Mouse (Mus musculus) neural tube, embryonic 13.5 days (tissue): ENCODE measurements around the gene Tctex1d1. TPM values are rescaled to one million over a fixed set of nuclear protein-coding genes. Genes with fewer than 3 reads are reported as not detected.

Experiments used
- ATAC-seq: fragments of 200-750 bp; cut with Nextera tagmentation; 2 replicates; pipeline ENCODE4 v1.8.0; 2017; ENCODE audit warnings: low read depth, mild to moderate bottlenecking, moderate TSS enrichment, moderate library complexity
- H3K27ac ChIP-seq: fragments of 300-500 bp; sonication (generic); replicated peaks from 2 replicates; pipeline ENCODE4 v1.5.1; 2015; ENCODE audit warnings: moderate library complexity, mild to moderate bottlenecking, inconsistent platforms
- H3K27me3 ChIP-seq: fragments of 300-500 bp; sonication (generic); 2 replicates; pipeline ENCODE4 v1.6.1; 2015; ENCODE audit warnings: mild to moderate bottlenecking, inconsistent platforms
- H3K36me3 ChIP-seq: fragments of 300-500 bp; sonication (generic); 2 replicates; pipeline ENCODE4 v1.6.1; 2015; ENCODE audit warnings: mild to moderate bottlenecking, inconsistent platforms
- H3K4me1 ChIP-seq: fragments of 300-500 bp; sonication (generic); replicated peaks from 2 replicates; pipeline ENCODE4 v1.6.1; 2015; ENCODE audit warnings: inconsistent platforms
- H3K4me2 ChIP-seq: fragments of 300-500 bp; sonication (generic); 2 replicates; pipeline ENCODE4 v1.6.1; 2015; ENCODE audit warnings: inconsistent platforms, mild to moderate bottlenecking, moderate library complexity
- H3K4me3 ChIP-seq: fragments of 300-500 bp; sonication (generic); 2 replicates; pipeline ENCODE4 v1.5.1; 2015; ENCODE audit warnings: mild to moderate bottlenecking, inconsistent platforms
- H3K9ac ChIP-seq: fragments of 300-500 bp; sonication (generic); 2 replicates; pipeline ENCODE4 v1.6.1; 2015; ENCODE audit warnings: moderate library complexity, mild to moderate bottlenecking, inconsistent platforms
- H3K9me3 ChIP-seq: fragments of 300-500 bp; sonication (generic); 2 replicates; pipeline ENCODE4 v1.6.1; 2016; ENCODE audit warnings: inconsistent platforms
- WGBS: fragments of 180-500 bp; shearing (Covaris S2); methylation state at CpG from one replicate; pipeline ENCODE4 v1.1.7; 2015; 5-methylcytosine and 5-hydroxymethylcytosine counted together
- polyA plus RNA-seq: library from polyadenylated mRNA; unstranded; fragments of >200 nt; fragmentation: Nextera tagmentation; extraction: Ambion mirVana; gene quantifications from 2 replicates; pipeline ENCODE4 v1.2.1, GENCODE M21; 2015

The Tctex1d1 gene
- polyA plus RNA-seq, 1 experiment from 2014 or later = 0.91 TPM

GRCm38 (mm10) chr4:102972071-102972470 is 6.3 kb upstream of the Tctex1d1 start:
- Histone ChIP-seq H3K36me3 (peaks cover 18% of the 10 kb centered on the region), H3K27me3 (0 out of 2 replicates have a peak, but pooled peaks cover 3% of the 10 kb centered on the region), H3K9ac (no peak overlapping the region), H3K4me1 (no peaks in the 10 kb centered on the region; the same call in 1 of the 2 replicates), H3K9me3 (no peaks in the 10 kb centered on the region), H3K4me2 (no peak overlapping the region), H3K4me3 (no peak overlapping the region), H3K27ac (no peak overlapping the region)
- 82% methylated on average over 3 of the region's 3 CpGs for WGBS
- no peak for ATAC-seq

- Histone ChIP-seq H3K9ac (no peak overlapping the region), H3K4me1 (peaks cover 15% of the 10 kb centered on the region), H3K4me2 (no peak overlapping the region), H3K36me3 (peaks cover 5% of the 10 kb centered on the region; the same call in 1 of the 2 replicates), H3K4me3 (no peak overlapping the region), H3K9me3 (no peaks in the 10 kb centered on the region), H3K27me3 (0 out of 2 replicates have a peak, but pooled peaks cover 8% of the 10 kb centered on the region), H3K27ac (no peak overlapping the region)
- no peak for ATAC-seq
- WGBS = 71% methylated on average over 5 of the region's 5 CpGs
These were observed 4.2 kb upstream of the Tctex1d1 start for GRCm38 (mm10) chr4:102974172-102974571.

GRCm38 (mm10) chr4:102976290-102977275 is 1.8 kb upstream of the Tctex1d1 start:
- H3K9me3 ChIP-seq = no peaks in the 10 kb centered on the region
- 23% methylated on average over 12 of the region's 12 CpGs for WGBS
- ATAC-seq = no peak; the same call in 1 of the 2 replicates

GRCm38 (mm10) chr4:102977778-102978321 is 556 bp upstream of the Tctex1d1 start:
- Histone ChIP-seq H3K36me3 (no peaks in the 10 kb centered on the region), H3K4me2 (peak overlapping the region; percentile 69), H3K27ac (no peak overlapping the region), H3K27me3 (peaks cover 14% of the 10 kb centered on the region; the same call in 1 of the 2 replicates), H3K4me3 (peak overlapping the region; percentile 34), H3K4me1 (peaks cover 15% of the 10 kb centered on the region), H3K9me3 (no peaks in the 10 kb centered on the region), H3K9ac (peak overlapping the region; percentile 59; the same call in 1 of the 2 replicates)
- ATAC-seq = peak; percentile 24; the same call in 1 of the 2 replicates
- WGBS = 9% methylated on average over 16 of the region's 16 CpGs

More at GRCm38 (mm10) chr4:102976290-102977275, 1.8 kb upstream of the Tctex1d1 start:
- H3K9ac ChIP-seq = no peak overlapping the region
- no peak overlapping the region for H3K4me3 ChIP-seq
- H3K4me1 ChIP-seq = peaks cover 15% of the 10 kb centered on the region
- no peaks in the 10 kb centered on the region for H3K36me3 ChIP-seq
- H3K27ac ChIP-seq = no peak overlapping the region
- H3K4me2 ChIP-seq = no peak overlapping the region
- peaks cover 14% of the 10 kb centered on the region; the same call in 1 of the 2 replicates for H3K27me3 ChIP-seq

- H3K27ac ChIP-seq = no peak overlapping the region
- H3K9ac ChIP-seq = no peak overlapping the region
- 63% methylated on average over 5 of the region's 5 CpGs for WGBS
- no peak for ATAC-seq
- peaks cover 14% of the 10 kb centered on the region; the same call in 1 of the 2 replicates for H3K27me3 ChIP-seq
- H3K4me1 ChIP-seq = peaks cover 15% of the 10 kb centered on the region
- peak overlapping the region; percentile 69 for H3K4me2 ChIP-seq
- H3K36me3 ChIP-seq = no peaks in the 10 kb centered on the region
- no peaks in the 10 kb centered on the region for H3K9me3 ChIP-seq
- H3K4me3 ChIP-seq = no peak overlapping the region
These were observed 979 bp downstream of the Tctex1d1 start for GRCm38 (mm10) chr4:102979385-102979784.

- no peak overlapping the region for H3K4me3 ChIP-seq
- no peaks in the 10 kb centered on the region for H3K9me3 ChIP-seq
- H3K4me2 ChIP-seq = no peak overlapping the region
- peaks cover 10% of the 10 kb centered on the region; the same call in 1 of the 2 replicates for H3K27me3 ChIP-seq
- H3K36me3 ChIP-seq = no peaks in the 10 kb centered on the region
- no peak for ATAC-seq
- H3K27ac ChIP-seq = no peak overlapping the region
- peaks cover 15% of the 10 kb centered on the region for H3K4me1 ChIP-seq
- H3K9ac ChIP-seq = no peak overlapping the region
- 87% methylated on average over 8 of the region's 8 CpGs for WGBS
These were observed 3.3 kb downstream of the Tctex1d1 start for GRCm38 (mm10) chr4:102981709-102982108.

- Histone ChIP-seq H3K27ac (no peak overlapping the region), H3K4me3 (no peak overlapping the region), H3K4me1 (no peaks in the 10 kb centered on the region), H3K4me2 (no peak overlapping the region), H3K9ac (no peak overlapping the region), H3K27me3 (no peaks in the 10 kb centered on the region), H3K9me3 (no peaks in the 10 kb centered on the region), H3K36me3 (no peaks in the 10 kb centered on the region)
- 77% methylated on average over 7 of the region's 7 CpGs for WGBS
- no peak for ATAC-seq
These were observed 7.8 kb downstream of the Tctex1d1 start for GRCm38 (mm10) chr4:102986173-102986572.

GRCm38 (mm10) chr4:102986917-102987316 is 8.5 kb downstream of the Tctex1d1 start:
- 0% methylated on average over 2 of the region's 2 CpGs for WGBS
- peak; percentile 77; the same call in 1 of the 2 replicates for ATAC-seq
- no peak overlapping the region for H3K27ac ChIP-seq

GRCm38 (mm10) chr4:102987325-102987724 is 8.9 kb downstream of the Tctex1d1 start:
- Histone ChIP-seq H3K9ac (no peak overlapping the region), H3K4me1 (no peaks in the 10 kb centered on the region), H3K9me3 (no peaks in the 10 kb centered on the region), H3K4me2 (no peak overlapping the region), H3K4me3 (no peak overlapping the region), H3K27me3 (no peaks in the 10 kb centered on the region), H3K36me3 (no peaks in the 10 kb centered on the region), H3K27ac (no peak overlapping the region)
- WGBS = 54% methylated on average over 4 of the region's 4 CpGs
- ATAC-seq = no peak

More at GRCm38 (mm10) chr4:102986917-102987316, 8.5 kb downstream of the Tctex1d1 start:
- H3K9me3 ChIP-seq = no peaks in the 10 kb centered on the region
- no peak overlapping the region for H3K4me2 ChIP-seq
- no peaks in the 10 kb centered on the region for H3K27me3 ChIP-seq
- H3K4me1 ChIP-seq = no peaks in the 10 kb centered on the region
- H3K36me3 ChIP-seq = no peaks in the 10 kb centered on the region
- no peak overlapping the region for H3K4me3 ChIP-seq
- no peak overlapping the region for H3K9ac ChIP-seq

GRCm38 (mm10) chr4:102987756-102988155 is 9.3 kb downstream of the Tctex1d1 start:
- Histone ChIP-seq H3K4me3 (no peak overlapping the region), H3K9ac (no peak overlapping the region), H3K4me1 (no peaks in the 10 kb centered on the region), H3K27ac (no peak overlapping the region), H3K27me3 (no peaks in the 10 kb centered on the region), H3K36me3 (no peaks in the 10 kb centered on the region), H3K9me3 (no peaks in the 10 kb centered on the region), H3K4me2 (no peak overlapping the region)
- WGBS = 77% methylated on average over 2 of the region's 2 CpGs
- no peak for ATAC-seq

- 80% methylated on average over 6 of the region's 6 CpGs for WGBS
- H3K4me3 ChIP-seq = no peak overlapping the region
- H3K27me3 ChIP-seq = no peaks in the 10 kb centered on the region
- no peak overlapping the region for H3K4me2 ChIP-seq
- no peaks in the 10 kb centered on the region for H3K36me3 ChIP-seq
- H3K9me3 ChIP-seq = no peaks in the 10 kb centered on the region
- no peak overlapping the region for H3K27ac ChIP-seq
- no peak overlapping the region for H3K9ac ChIP-seq
- no peak for ATAC-seq
- H3K4me1 ChIP-seq = no peaks in the 10 kb centered on the region
These were observed 10.1 kb downstream of the Tctex1d1 start for GRCm38 (mm10) chr4:102988526-102988925.

- Histone ChIP-seq H3K4me3 (no peak overlapping the region), H3K4me2 (no peak overlapping the region), H3K27me3 (no peaks in the 10 kb centered on the region), H3K4me1 (no peaks in the 10 kb centered on the region), H3K36me3 (no peaks in the 10 kb centered on the region), H3K9ac (no peak overlapping the region), H3K27ac (no peak overlapping the region), H3K9me3 (no peaks in the 10 kb centered on the region)
- WGBS = 82% methylated on average over 5 of the region's 5 CpGs
- no peak for ATAC-seq
These were observed 11.0 kb downstream of the Tctex1d1 start for GRCm38 (mm10) chr4:102989391-102989790.
